Mouse (Mus musculus) heart, embryonic 14.5 days (tissue): ENCODE measurements at regions not wholly inside any gene's neighbourhood (a gene's known extent, or its start where the extent isn't known, plus 50 kb on each side); places are given as distances from the start of the nearest gene placed in this dataset.

Source experiments
- ATAC-seq: fragments of 200-750 bp; cut with Nextera tagmentation; 2 replicates; pipeline ENCODE4 v1.8.0; 2017; ENCODE audit warnings: low read depth, moderate TSS enrichment; ENCODE audit not compliant: insufficient number of reproducible peaks, insufficient read depth, low FRiP score
- H3K27ac ChIP-seq, 2 experiments: fragments of 200-500 bp in 1 of 2; fragments of 300-500 bp in 1 of 2; sonication (generic) in 1 of 2; replicated peaks in 1 of 2; 2 replicates each; pipeline ENCODE4 v1.5.1; 2012 to 2014; ENCODE audit warnings: low read depth in 2 of 2, low read length in 2 of 2, control low read depth in 1 of 2, mild to moderate bottlenecking in 1 of 2, mixed read lengths in 1 of 2; ENCODE audit not compliant: control insufficient read depth in 1 of 2, insufficient read depth in 1 of 2
- H3K27me3 ChIP-seq: fragments of 300-500 bp; sonication (generic); 2 replicates; pipeline ENCODE4 v1.6.1; 2014; ENCODE audit warnings: mild to moderate bottlenecking, low read length, control low read depth; ENCODE audit not compliant: control insufficient read depth, insufficient read depth
- H3K36me3 ChIP-seq: fragments of 300-500 bp; sonication (generic); 2 replicates; pipeline ENCODE4 v1.6.1; 2014; ENCODE audit warnings: mild to moderate bottlenecking, control low read depth, low read length, mixed read lengths; ENCODE audit not compliant: control insufficient read depth, insufficient read depth
- H3K4me1 ChIP-seq, 2 experiments: fragments of 200-500 bp in 1 of 2; fragments of 300-500 bp in 1 of 2; sonication (generic) in 1 of 2; 2 replicates each; pipeline ENCODE4 v1.6.1; 2012 to 2014; ENCODE audit warnings: low read length in 2 of 2, control low read depth in 1 of 2, mixed read lengths in 1 of 2; ENCODE audit not compliant: control insufficient read depth in 2 of 2, insufficient read depth in 2 of 2
- H3K4me2 ChIP-seq: fragments of 300-500 bp; sonication (generic); 2 replicates; pipeline ENCODE4 v1.6.1; 2014; ENCODE audit warnings: mild to moderate bottlenecking, low read length
- H3K4me3 ChIP-seq, 2 experiments: fragments of 200-500 bp in 1 of 2; fragments of 300-500 bp in 1 of 2; sonication (generic) in 1 of 2; 2 replicates each; pipeline ENCODE4 v1.5.1; 2012 to 2014; ENCODE audit warnings: low read length in 2 of 2, mild to moderate bottlenecking in 2 of 2, control low read depth in 1 of 2, low read depth in 1 of 2, moderate library complexity in 1 of 2; ENCODE audit not compliant: control insufficient read depth in 1 of 2, insufficient read depth in 1 of 2
- H3K9ac ChIP-seq: fragments of 300-500 bp; sonication (generic); 2 replicates; pipeline ENCODE4 v1.6.1; 2014; ENCODE audit warnings: mild to moderate bottlenecking, low read length
- H3K9me3 ChIP-seq: fragments of 300-500 bp; sonication (generic); 2 replicates; pipeline ENCODE4 v1.6.1; 2016; ENCODE audit warnings: low read length, control low read depth; ENCODE audit not compliant: control insufficient read depth
- WGBS: fragments of 180-500 bp; shearing (Covaris S2); extraction: QIAGEN DNeasy Blood & Tissue Kit; methylation state at CpG from one replicate; pipeline ENCODE4 v1.1.7; 2014; 5-methylcytosine and 5-hydroxymethylcytosine counted together

DNA sequence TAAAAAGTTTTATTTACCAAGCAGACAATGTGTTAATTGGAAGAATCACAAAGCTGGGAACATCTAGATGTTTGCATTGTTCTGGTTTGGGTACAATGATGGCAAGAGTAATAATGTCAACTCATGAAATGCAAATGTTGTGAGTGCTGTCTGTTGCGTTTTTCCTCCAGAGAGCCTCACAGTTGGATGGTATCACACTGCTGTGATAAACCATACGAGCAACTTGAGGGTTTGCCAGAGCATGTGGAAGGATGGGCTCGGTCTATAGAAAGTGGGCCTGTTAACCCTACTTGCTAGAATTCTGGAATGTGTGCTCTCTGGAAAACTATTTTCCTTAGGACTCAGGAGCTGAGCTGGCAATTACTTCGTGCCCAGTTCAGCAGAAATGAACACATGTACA is 311.2 kb upstream of the Sox11 start:
- no peak overlapping the region for H3K4me3 ChIP-seq
- H3K4me2 ChIP-seq: no peak overlapping the region
- H3K9ac ChIP-seq: no peak overlapping the region
- no peak overlapping the region for H3K27ac ChIP-seq
- H3K4me1 ChIP-seq: peaks cover 0 to 2% of the 10 kb centered on the region in 2 experiments; a peak in 1 of 4 replicates
- H3K27me3 ChIP-seq: no peaks in the 10 kb centered on the region
- no peak for ATAC-seq
- no peaks in the 10 kb centered on the region for H3K36me3 ChIP-seq
- H3K9me3 ChIP-seq: no peaks in the 10 kb centered on the region
- WGBS: 69% methylated on average over 4 of the region's 4 CpGs

DNA sequence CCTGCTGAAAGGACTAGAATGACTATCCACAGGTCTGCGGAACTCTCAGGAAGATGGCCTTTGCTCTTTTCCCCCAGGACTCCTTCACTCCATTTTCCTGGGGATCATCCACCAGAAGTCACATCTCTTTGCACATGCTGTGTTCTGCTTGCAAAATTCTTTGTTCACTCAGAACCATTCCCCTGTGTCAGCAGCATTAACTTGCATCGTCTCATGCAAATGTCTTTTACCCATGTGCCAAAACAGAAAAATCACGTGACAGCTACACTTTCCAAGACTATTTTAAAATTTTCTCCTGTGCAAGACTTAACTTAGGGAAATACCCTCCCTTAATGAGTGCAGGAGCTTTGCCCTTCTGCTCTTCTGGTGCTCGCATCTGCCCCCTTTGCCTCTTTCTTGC is 306.2 kb upstream of the Sox11 start:
- no peaks in the 10 kb centered on the region for H3K27me3 ChIP-seq
- no peaks in the 10 kb centered on the region for H3K36me3 ChIP-seq
- ATAC-seq: no peak
- no peak overlapping the region for H3K27ac ChIP-seq
- H3K4me3 ChIP-seq: no peak overlapping the region
- H3K9ac ChIP-seq: no peak overlapping the region
- H3K9me3 ChIP-seq: no peaks in the 10 kb centered on the region
- 81% methylated on average over 4 of the region's 4 CpGs for WGBS
- no peak overlapping the region for H3K4me2 ChIP-seq
- no peaks in the 10 kb centered on the region for H3K4me1 ChIP-seq

DNA sequence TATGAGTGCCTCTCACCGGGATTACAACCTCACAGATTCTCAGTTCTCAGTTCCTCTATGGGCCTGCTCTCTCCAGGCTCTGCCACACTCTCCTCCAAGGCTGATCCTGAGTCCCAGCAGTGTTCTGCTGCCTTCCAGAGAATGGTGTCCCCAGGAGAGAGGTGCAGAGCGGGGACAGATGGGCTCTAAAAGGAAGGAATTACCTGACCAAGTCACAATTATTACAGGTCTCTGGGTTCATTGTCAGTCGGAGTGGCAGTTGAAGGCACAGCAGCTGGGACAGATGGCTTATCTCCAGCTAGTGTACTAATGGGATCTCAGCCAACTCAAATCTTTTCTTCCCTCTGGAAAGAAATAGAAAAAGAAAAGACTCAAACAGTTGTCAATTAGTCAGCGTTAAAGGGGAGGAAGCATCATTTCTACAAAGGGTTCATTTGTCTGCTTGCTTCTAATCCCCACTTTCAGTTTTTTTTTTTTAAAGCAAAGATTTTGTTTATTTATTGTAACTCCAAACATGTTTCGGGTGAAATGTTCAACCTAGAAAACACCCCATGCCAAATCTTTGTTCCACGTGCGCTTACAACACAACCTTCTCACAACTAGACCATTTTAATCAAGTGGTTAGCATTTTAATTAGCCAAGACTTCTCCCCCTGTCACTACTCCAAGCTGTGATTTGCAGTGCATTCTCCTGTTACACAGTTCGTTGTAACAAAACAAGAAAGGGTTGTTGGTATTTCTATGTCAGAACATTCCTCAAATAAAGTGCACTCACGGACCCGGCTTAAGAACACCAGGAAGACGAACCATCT is 304.3 kb upstream of the Sox11 start:
- H3K9me3 ChIP-seq: no peaks in the 10 kb centered on the region
- no peak overlapping the region for H3K27ac ChIP-seq
- no peaks in the 10 kb centered on the region for H3K27me3 ChIP-seq
- no peak overlapping the region for H3K4me3 ChIP-seq
- no peaks in the 10 kb centered on the region for H3K36me3 ChIP-seq
- 72% methylated on average over 11 of the region's 11 CpGs for WGBS
- no peaks in the 10 kb centered on the region for H3K4me1 ChIP-seq
- H3K9ac ChIP-seq: no peak overlapping the region
- no peak overlapping the region for H3K4me2 ChIP-seq
- no peak for ATAC-seq

DNA sequence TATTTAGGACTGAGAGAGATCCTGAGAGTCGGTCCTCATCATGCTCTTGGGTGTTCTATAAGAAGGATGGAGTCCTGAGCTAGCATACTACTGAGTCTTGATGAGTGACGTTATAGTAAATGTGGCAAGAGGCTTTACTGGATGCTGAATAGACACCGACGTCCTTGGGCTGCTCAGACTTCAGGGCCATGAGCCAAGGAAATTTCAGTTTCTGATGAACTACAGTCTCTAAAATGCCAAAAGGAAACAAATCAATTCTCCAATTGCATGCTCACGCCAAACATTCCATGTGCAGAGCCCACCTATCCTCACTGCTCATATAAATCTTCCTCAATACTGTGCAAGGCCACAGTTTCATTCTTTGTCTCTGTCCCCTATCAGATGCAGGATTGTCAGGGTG is 277.2 kb upstream of the Sox11 start:
- Histone ChIP-seq H3K36me3 (no peaks in the 10 kb centered on the region), H3K27me3 (no peaks in the 10 kb centered on the region), H3K9me3 (no peaks in the 10 kb centered on the region), H3K27ac (no peak overlapping the region), H3K4me2 (no peak overlapping the region), H3K4me3 (no peak overlapping the region), H3K4me1 (no peaks in the 10 kb centered on the region), H3K9ac (no peak overlapping the region)
- 78% methylated on average over 5 of the region's 5 CpGs for WGBS
- ATAC-seq: no peak

DNA sequence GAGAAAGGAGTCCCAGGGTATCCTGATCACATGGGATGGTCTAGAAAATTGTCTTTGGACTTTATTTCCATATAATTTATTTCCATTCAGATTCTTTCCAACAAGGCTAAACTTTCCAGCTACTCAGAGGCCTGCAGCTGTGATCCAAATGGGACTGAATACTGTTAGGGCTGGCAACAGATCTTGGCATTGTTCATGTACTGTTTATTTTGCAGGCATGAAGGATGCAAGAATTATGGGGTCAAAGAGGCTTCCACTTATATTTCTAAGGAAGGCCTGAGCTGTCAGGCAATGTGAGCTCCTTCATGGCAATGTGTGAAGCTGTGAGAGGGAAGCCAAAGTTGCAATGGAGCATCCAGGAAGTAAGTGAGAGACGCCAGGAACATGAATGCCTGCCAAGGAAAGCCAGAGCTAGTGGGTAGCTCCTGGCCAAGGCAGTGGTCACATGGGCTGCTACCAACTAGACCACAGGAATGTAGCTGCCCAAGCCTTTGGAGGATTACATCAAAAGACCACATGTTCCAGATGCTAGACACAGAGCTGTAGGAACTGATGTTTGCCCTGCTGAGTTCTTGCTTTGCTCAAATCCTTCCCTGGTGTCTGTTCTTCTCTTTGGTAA is 261.8 kb upstream of the Sox11 start:
- no peak overlapping the region for H3K9ac ChIP-seq
- no peaks in the 10 kb centered on the region for H3K36me3 ChIP-seq
- H3K27me3 ChIP-seq: no peaks in the 10 kb centered on the region
- ATAC-seq: no peak
- H3K4me2 ChIP-seq: no peak overlapping the region
- H3K27ac ChIP-seq: no peak overlapping the region
- WGBS: 44% methylated on average over 1 of the region's 1 CpGs
- no peaks in the 10 kb centered on the region for H3K9me3 ChIP-seq
- no peak overlapping the region for H3K4me3 ChIP-seq
- H3K4me1 ChIP-seq: no peaks in the 10 kb centered on the region

DNA sequence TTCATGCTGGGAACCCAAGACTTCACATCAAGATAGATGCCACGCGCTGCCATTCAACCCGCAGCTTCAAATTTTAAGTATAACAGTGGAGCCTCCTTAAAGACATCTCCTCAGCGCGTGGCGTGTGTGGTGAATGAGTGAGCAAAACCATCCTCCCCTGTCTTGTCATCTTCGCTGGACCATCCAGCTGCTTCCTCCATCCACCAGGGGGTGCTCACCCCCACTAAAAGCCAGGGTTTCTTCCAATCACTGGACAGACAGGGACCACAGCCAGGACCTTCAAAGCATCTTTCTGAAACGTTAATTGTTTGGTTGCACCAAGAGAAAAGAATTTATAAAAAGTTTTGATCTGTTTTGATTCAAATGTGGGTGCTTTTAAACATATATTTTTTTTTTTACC is 256.8 kb upstream of the Sox11 start:
- H3K27ac ChIP-seq: no peak overlapping the region
- no peaks in the 10 kb centered on the region for H3K36me3 ChIP-seq
- no peak overlapping the region for H3K9ac ChIP-seq
- no peak overlapping the region for H3K4me2 ChIP-seq
- no peak for ATAC-seq
- H3K4me1 ChIP-seq: no peaks in the 10 kb centered on the region; a peak in 1 of 4 replicates
- 18% methylated on average over 8 of the region's 8 CpGs for WGBS
- H3K9me3 ChIP-seq: no peaks in the 10 kb centered on the region
- H3K27me3 ChIP-seq: no peaks in the 10 kb centered on the region
- H3K4me3 ChIP-seq: no peak overlapping the region

DNA sequence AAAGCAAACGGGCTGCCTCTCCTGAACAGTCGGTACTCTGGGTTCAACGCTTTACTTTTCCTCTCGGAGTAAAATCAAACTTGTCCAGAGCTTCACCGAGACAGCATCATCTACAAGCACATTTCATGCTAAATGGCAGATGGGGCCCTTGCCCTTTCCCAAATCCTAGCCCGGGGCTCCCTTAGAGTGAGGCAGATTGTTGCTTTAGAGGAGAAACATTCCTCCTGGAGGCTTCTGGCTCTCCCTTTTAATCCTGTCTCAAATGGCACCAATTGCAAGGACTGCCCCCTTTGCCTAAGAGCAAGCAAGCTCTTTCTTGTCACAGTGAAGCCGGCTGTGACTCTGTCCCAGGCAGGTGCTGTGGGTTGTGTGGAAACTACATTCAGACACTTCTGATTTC is 255.5 kb upstream of the Sox11 start:
- Histone ChIP-seq H3K27ac (no peak overlapping the region), H3K9ac (no peak overlapping the region), H3K27me3 (no peaks in the 10 kb centered on the region), H3K4me1 (no peaks in the 10 kb centered on the region; a peak in 1 of 4 replicates), H3K9me3 (no peaks in the 10 kb centered on the region), H3K36me3 (no peaks in the 10 kb centered on the region), H3K4me2 (no peak overlapping the region), H3K4me3 (no peak overlapping the region)
- WGBS: 67% methylated on average over 7 of the region's 7 CpGs
- no peak for ATAC-seq
